Mouse (Mus musculus): Measurements from ENCODE around the gene Proca1. TPM values are rescaled to one million over a fixed set of nuclear protein-coding genes. Genes with fewer than 3 reads are reported as not detected.

The Proca1 gene
- polyA plus RNA-seq, 1 experiment from 2014 or later: 2.9 TPM

- H3K4me3 ChIP-seq (replicated peaks): no peak overlapping the region
- H3K9me3 ChIP-seq: no peaks in the 10 kb centered on the region
- H3K27ac ChIP-seq: peak overlapping the region; percentile 96
- H3K27me3 ChIP-seq (replicated peaks): no peaks in the 10 kb centered on the region
- no peak overlapping the region for H3K9ac ChIP-seq
- ATAC-seq (ENCODE audit: insufficient read depth, low FRiP score, low read depth): no peak
- H3K36me3 ChIP-seq: peaks cover 7% of the 10 kb centered on the region
- 62% methylated on average over 6 of the region's 6 CpGs for WGBS
- H3K4me2 ChIP-seq: peak overlapping the region; percentile 79
- peaks cover 33% of the 10 kb centered on the region for H3K4me1 ChIP-seq
These were observed 26.6 kb upstream of the Proca1 start for GRCm38 (mm10) chr11:78166640-78167039.

- Histone ChIP-seq H3K27ac (peak overlapping the region; percentile 96; the same call in 1 of the 2 replicates), H3K4me1 (peaks cover 29% of the 10 kb centered on the region), H3K9me3 (no peaks in the 10 kb centered on the region), H3K9ac (no peak overlapping the region), H3K4me2 (no peak overlapping the region), H3K4me3 (replicated peaks) (no peak overlapping the region), H3K27me3 (replicated peaks) (no peaks in the 10 kb centered on the region), H3K36me3 (no peaks in the 10 kb centered on the region)
- ATAC-seq (ENCODE audit: insufficient read depth, low FRiP score, low read depth): no peak
- 90% methylated on average over 14 of the region's 14 CpGs for WGBS
These were observed 25.8 kb upstream of the Proca1 start for GRCm38 (mm10) chr11:78167257-78167959.

GRCm38 (mm10) chr11:78168541-78169468 lies 24.4 kb upstream of the Proca1 start:
- H3K27me3 ChIP-seq (replicated peaks): no peaks in the 10 kb centered on the region
- 0 out of 2 replicates have a peak overlapping the region, but pooled peaks have one; percentile 11 for H3K4me3 ChIP-seq (replicated peaks)
- no peak overlapping the region for H3K9ac ChIP-seq
- no peaks in the 10 kb centered on the region for H3K36me3 ChIP-seq
- peaks cover 17% of the 10 kb centered on the region for H3K4me1 ChIP-seq
- WGBS: 40% methylated on average over 19 of the region's 19 CpGs
- no peak for ATAC-seq (ENCODE audit: insufficient read depth, low FRiP score, low read depth)
- peak overlapping the region; percentile 45; the same call in 1 of the 2 replicates for H3K27ac ChIP-seq
- H3K4me2 ChIP-seq: peak overlapping the region; percentile 42
- H3K9me3 ChIP-seq: no peaks in the 10 kb centered on the region

DNA sequence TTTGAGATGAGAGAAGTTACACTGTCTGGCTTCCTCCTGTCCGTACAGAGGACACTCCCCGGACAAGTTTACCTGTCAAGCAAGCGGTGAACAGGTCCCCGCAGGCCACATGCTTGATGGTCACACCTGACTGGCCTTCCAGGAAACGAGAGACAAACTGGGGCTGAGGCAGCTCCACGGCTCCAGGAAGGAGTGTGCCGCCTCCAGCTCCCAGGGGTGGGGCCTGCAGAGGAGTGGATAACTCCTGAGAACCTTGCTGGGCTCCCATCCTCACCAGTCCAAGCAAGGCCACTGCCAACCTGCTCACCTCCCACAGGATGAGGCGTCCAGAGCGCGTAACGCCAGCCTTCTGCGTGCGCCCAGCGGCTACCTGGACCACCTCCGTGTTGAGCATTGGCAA lies 22.9 kb upstream of the Proca1 start:
- Histone ChIP-seq H3K9ac (no peak overlapping the region), H3K4me3 (replicated peaks) (no peak overlapping the region), H3K9me3 (no peaks in the 10 kb centered on the region), H3K27me3 (replicated peaks) (no peaks in the 10 kb centered on the region), H3K4me2 (no peak overlapping the region), H3K27ac (no peak overlapping the region), H3K4me1 (peaks cover 26% of the 10 kb centered on the region), H3K36me3 (no peaks in the 10 kb centered on the region)
- ATAC-seq (ENCODE audit: insufficient read depth, low FRiP score, low read depth): no peak
- 85% methylated on average over 15 of the region's 15 CpGs for WGBS

DNA sequence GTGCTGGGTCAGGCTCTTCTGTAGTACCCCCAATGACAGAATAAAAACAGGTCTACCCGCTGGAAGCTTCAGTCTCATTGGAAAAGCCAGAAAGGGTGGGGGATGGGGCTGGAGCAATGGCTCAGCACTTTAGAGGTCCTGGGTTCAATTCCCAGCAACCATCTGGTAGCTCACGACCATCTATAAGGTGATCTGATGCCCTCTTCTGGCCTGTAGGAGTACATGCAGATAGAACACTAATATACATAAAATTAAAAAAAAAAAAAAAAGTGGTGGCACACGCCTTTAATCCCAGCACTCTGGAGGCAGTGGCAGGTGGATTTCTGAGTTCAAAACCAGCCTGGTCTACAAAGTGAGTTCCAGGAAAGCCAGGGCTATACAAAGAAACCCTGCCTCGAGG lies 21.9 kb upstream of the Proca1 start:
- H3K36me3 ChIP-seq: no peaks in the 10 kb centered on the region
- 62% methylated on average over 4 of the region's 4 CpGs for WGBS

DNA sequence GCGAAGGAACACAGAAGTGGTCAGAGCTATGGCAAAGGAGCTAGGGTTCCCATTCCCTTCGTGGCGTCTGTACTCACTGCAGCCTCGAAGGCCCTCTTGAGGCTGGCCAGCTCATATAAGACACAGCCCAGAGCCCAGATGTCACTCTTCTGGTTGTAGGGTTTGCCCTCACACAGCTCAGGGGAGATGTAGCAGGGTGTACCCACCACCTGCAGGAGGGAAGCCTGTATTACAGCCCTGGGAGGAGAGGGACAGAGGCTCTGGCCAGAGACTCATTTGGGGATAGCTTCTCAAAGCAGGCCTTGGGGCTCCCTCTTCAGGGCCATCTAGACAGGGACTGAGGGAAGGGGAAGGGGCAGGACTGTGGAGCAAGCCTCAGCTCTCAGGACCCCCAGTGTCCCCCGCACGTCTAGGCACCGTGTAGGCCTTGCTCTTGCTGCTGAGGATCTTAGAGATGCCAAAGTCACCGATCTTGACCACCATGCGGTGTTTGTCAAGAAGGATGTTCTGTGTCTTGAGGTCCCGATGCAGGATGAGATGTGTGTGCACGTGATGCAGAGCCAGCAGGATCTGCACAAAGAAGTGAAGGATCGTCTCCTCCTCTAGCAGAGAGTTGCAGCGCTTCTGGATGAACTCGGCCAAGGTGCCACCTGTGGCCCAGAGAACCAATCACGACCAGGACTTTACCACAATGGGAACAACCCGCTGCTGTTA lies 21.0 kb upstream of the Proca1 start:
- ATAC-seq (ENCODE audit: insufficient read depth, low FRiP score, low read depth): no peak
- WGBS: 82% methylated on average over 16 of the region's 16 CpGs
- Histone ChIP-seq H3K9ac (no peak overlapping the region), H3K9me3 (no peaks in the 10 kb centered on the region), H3K4me2 (no peak overlapping the region), H3K4me3 (replicated peaks) (no peak overlapping the region), H3K4me1 (peaks cover 23% of the 10 kb centered on the region), H3K27ac (no peak overlapping the region), H3K36me3 (no peaks in the 10 kb centered on the region), H3K27me3 (replicated peaks) (no peaks in the 10 kb centered on the region)

More for the DNA sequence above, 21.9 kb upstream of the Proca1 start:
- peaks cover 25% of the 10 kb centered on the region for H3K4me1 ChIP-seq
- H3K4me3 ChIP-seq (replicated peaks): no peak overlapping the region
- no peak for ATAC-seq (ENCODE audit: insufficient read depth, low FRiP score, low read depth)
- H3K27me3 ChIP-seq (replicated peaks): no peaks in the 10 kb centered on the region
- no peak overlapping the region for H3K4me2 ChIP-seq
- H3K9ac ChIP-seq: no peak overlapping the region
- no peaks in the 10 kb centered on the region for H3K9me3 ChIP-seq
- H3K27ac ChIP-seq: no peak overlapping the region

- H3K27me3 ChIP-seq (replicated peaks): no peaks in the 10 kb centered on the region
- peaks cover 28% of the 10 kb centered on the region for H3K4me1 ChIP-seq
- H3K9me3 ChIP-seq: no peaks in the 10 kb centered on the region
- H3K4me3 ChIP-seq (replicated peaks): no peak overlapping the region
- H3K27ac ChIP-seq: no peak overlapping the region
- 82% methylated on average over 19 of the region's 19 CpGs for WGBS
- H3K36me3 ChIP-seq: no peaks in the 10 kb centered on the region
- H3K9ac ChIP-seq: no peak overlapping the region
- no peak overlapping the region for H3K4me2 ChIP-seq
- no peak for ATAC-seq (ENCODE audit: insufficient read depth, low FRiP score, low read depth)
These were observed 20.3 kb upstream of the Proca1 start for GRCm38 (mm10) chr11:78172748-78173383.

DNA sequence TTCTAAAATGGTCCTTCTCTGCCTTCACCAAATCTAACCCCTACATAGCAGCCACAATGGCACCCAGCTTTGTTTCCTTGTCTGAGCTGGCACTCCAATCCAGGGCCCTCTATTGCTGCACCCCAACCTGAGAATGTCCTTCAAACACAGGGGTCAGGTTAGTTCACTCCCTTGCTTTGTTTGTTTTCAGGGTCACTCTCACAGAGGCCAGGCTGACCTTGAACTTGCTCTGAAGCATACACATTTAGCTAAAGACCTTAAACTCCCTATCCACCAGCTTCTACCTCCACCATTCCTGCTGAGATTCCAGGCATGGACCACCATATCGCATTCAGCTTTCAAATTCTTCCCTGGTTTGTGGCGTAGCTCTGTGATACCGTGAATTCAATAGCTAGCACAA lies 18.7 kb upstream of the Proca1 start:
- Histone ChIP-seq H3K9me3 (no peaks in the 10 kb centered on the region), H3K9ac (no peak overlapping the region), H3K4me3 (replicated peaks) (no peak overlapping the region), H3K4me2 (no peak overlapping the region), H3K27ac (no peak overlapping the region), H3K4me1 (peaks cover 34% of the 10 kb centered on the region), H3K27me3 (replicated peaks) (no peaks in the 10 kb centered on the region), H3K36me3 (no peaks in the 10 kb centered on the region)
- no peak for ATAC-seq (ENCODE audit: insufficient read depth, low FRiP score, low read depth)
- 79% methylated on average over 3 of the region's 3 CpGs for WGBS

DNA sequence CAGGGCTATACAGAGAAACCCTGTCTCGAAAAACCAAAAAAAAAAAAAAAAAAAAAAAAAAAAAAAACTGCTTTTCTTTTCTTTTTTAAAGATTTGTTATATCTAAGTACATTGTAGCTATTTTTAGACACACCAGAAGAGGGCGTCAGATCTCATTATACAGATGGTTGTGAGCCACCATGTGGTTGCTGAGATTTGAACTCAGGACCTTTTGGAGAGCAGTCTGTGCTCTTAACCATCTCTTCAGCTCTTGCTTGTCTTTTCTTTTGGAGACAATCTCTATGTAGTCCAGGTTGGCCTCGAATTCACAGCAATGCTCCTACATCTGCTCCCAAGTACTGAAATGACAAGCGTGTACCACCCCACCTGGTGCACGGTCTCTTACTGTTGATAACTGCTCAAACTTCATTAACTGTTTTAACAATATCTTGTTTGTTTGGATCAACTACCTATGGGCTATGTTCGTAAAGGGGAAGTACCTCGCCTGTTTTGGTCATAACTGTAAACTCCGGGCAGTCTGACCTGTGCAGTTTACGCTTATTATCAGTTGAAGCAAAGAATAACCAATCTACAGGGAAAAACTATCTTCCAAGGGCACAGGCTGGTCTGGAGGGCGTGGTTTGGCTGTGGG lies 17.3 kb upstream of the Proca1 start:
- Histone ChIP-seq H3K4me1 (peaks cover 45% of the 10 kb centered on the region), H3K9me3 (no peaks in the 10 kb centered on the region), H3K4me2 (peak overlapping the region; percentile 90), H3K36me3 (peaks cover 11% of the 10 kb centered on the region), H3K27ac (peak overlapping the region; percentile 99), H3K4me3 (replicated peaks) (peak overlapping the region; percentile 76), H3K9ac (no peak overlapping the region), H3K27me3 (replicated peaks) (no peaks in the 10 kb centered on the region)
- 7% methylated on average over 10 of the region's 10 CpGs for WGBS
- ATAC-seq (ENCODE audit: insufficient read depth, low FRiP score, low read depth): no peak

DNA sequence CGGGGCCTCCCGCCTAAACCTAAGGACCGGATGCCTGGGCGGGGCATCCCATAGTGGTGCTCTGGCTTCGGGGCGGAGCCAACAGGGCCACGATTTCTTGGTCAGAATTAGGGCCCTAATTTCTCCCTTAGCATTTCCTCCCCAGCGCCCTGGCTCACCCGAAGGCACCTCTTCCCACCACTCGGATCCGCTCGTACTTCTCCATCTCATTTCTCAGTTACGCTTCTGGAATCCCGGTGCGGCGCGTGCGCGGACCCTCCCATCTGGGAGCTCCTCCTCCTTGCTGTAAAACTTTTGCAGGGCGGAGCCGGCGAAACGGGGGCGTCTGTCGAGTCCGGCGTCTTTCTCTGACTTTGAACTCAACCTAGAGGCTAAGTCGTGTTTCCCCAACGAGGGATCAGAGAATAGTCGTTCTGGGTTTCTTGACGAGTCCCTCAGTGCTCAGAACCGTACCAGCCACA lies 16.8 kb upstream of the Proca1 start, which contains the start of the genes Nek8 and Tlcd1:
TSS of gene Nek8 (minus strand) at position 274 of the 461 bp plus-strand sequence.
TSS of gene Tlcd1 (plus strand) at position 310 of the 461 bp plus-strand sequence.
- H3K36me3 ChIP-seq: peaks cover 15% of the 10 kb centered on the region
- peak; percentile 59 for ATAC-seq (ENCODE audit: insufficient read depth, low FRiP score, low read depth)
- no peaks in the 10 kb centered on the region for H3K27me3 ChIP-seq (replicated peaks)
- H3K27ac ChIP-seq: peak within 1 kb of the TSS; percentile 99
- H3K4me1 ChIP-seq: peaks cover 50% of the 10 kb centered on the region
- under 1% methylated on average over 32 of the region's 32 CpGs for WGBS
- peak within 1 kb of the TSS; percentile 76 for H3K4me3 ChIP-seq (replicated peaks)
- peak within 1 kb of the TSS; percentile 90 for H3K4me2 ChIP-seq
- peak within 1 kb of the TSS; percentile 38 for H3K9ac ChIP-seq
- no peaks in the 10 kb centered on the region for H3K9me3 ChIP-seq

GRCm38 (mm10) chr11:78176905-78177331 lies 16.3 kb upstream of the Proca1 start:
- H3K4me1 ChIP-seq: peaks cover 55% of the 10 kb centered on the region
- ATAC-seq (ENCODE audit: insufficient read depth, low FRiP score, low read depth): no peak
- no peaks in the 10 kb centered on the region for H3K9me3 ChIP-seq
- H3K27me3 ChIP-seq (replicated peaks): no peaks in the 10 kb centered on the region
- H3K4me2 ChIP-seq: peak overlapping the region; percentile 90
- WGBS: under 1% methylated on average over 23 of the region's 23 CpGs
- H3K9ac ChIP-seq: peak overlapping the region; percentile 38
- peak overlapping the region; percentile 99 for H3K27ac ChIP-seq
- H3K36me3 ChIP-seq: peaks cover 19% of the 10 kb centered on the region
- peak overlapping the region; percentile 76 for H3K4me3 ChIP-seq (replicated peaks)
